Mouse (Mus musculus) lung, postnatal 25 days (tissue): ENCODE data around the gene Tti1.
"Not testable (repeated sequence)": the region's sequence is repeated elsewhere in the genome, so short reads cannot be mapped to it uniquely, and the experiment has no call there.

ENCODE experiments used
- DNase-seq: peaks from one replicate; pipeline ENCODE4 v3.0.0; 2022; ENCODE audit warnings: low spot score

Tti1 gene

DNA sequence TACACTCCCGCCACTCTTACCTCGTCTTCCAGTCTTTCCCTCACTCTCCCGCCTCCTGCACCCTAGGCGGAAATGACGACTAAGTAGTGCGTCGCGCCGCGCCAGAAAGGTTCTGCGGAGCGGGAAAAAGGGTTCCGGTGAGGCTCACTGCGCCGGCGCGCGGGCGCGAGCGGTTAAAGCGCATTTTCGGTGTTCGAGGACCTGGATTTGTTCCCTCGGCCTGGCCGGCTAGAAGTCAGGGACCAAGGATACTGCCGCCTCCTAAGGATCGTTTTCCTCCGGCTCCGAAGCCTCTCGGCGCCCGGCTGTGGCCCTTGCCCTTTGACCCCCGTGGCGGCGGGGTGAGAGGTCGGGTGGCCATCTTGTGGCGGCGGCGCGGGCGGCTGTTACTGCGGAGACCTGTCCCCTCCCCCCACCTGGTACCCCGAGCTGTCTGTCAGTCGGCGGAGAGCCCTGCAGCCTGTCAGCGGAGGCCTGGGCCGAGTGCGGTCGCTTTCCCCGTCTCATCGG lies at the start of gene Tti1, which contains the start of gene Rprd1b:
Gene Tti1, minus strand, starts transcription at position 80 of the 510 bp plus-strand sequence.
Gene Rprd1b, plus strand, starts transcription at position 144 of the 510 bp plus-strand sequence.
- peak; percentile 95 for DNase-seq

- no peak for DNase-seq
Measured at GRCm38 (mm10) chr2:158077981-158078380, 49.7 kb upstream of the Tti1 start.

DNA sequence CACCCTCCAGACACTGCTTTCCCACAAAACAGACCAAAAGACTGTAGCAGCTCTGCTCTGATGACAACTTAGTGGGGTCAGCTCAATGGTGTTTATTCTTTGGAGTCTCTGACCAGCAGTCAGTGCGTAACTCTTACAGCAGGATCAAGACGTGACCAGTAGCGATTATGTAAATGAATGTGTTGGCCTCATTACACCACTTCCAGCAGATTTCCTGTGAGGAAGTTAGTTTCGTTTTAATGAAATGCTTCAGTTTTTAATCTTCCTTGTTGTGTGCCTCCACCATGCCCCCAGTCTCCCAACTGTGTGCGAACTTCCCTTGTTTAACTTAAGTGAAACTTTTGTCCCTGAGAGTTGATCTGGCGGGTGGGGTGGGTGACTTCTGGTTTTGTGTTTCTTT lies 48.5 kb upstream of the Tti1 start:
- DNase-seq: no peak

GRCm38 (mm10) chr2:158074835-158075234 lies 46.6 kb upstream of the Tti1 start:
- DNase-seq: no peak

DNA sequence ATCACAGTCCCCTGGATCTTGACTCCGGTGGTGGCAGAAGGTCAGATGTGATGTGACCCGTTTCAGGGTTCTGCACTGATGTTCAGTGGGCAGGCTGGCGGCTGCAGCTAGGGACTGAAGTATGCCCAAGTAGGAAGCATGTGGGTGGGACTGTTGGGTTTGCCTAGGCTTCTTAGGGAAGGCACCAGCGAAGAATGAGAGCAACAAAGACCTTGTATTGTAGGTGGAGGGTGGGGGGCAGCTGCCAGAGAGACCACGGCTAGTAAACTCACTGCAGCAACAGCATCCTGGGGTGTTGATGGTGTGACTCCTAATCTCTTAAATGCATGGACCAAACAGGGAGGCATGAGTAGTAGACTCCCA lies 43.4 kb upstream of the Tti1 start:
- DNase-seq: no peak

- no peak for DNase-seq
Measured at GRCm38 (mm10) chr2:158070885-158071632, 42.8 kb upstream of the Tti1 start.

GRCm38 (mm10) chr2:158068444-158068971 lies 40.3 kb upstream of the Tti1 start:
- DNase-seq: no peak

DNA sequence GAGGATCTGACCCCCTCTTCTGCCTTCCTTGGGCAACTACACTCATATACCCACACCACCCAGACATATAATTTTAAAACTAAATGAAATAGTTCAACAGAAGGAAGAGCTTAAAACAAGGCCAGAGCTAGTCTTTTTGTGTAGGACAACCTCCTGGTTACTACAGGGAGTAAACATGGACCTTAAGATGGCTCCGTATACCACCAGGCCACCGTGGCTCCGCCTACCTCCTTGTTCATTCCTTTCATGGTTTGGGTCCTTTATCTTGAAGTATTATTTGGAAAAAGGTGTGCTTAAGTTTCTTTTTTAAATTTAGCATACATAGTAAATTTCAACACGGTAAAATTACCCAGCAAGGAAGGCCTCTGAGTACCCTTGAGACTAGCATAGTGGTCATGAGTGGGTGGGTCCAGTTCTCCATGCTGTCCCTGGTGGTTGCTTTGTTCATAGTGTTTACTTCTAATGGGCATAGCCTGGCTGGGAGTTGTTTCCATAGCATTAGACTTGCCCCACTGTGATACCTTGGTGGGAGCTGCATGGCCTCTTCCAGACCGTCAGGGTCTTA lies 39.1 kb upstream of the Tti1 start:
- DNase-seq: peak; percentile 57

GRCm38 (mm10) chr2:158066456-158066855 lies 38.2 kb upstream of the Tti1 start:
- DNase-seq: no peak

GRCm38 (mm10) chr2:158065064-158065463 lies 36.8 kb upstream of the Tti1 start:
- DNase-seq: no peak

DNA sequence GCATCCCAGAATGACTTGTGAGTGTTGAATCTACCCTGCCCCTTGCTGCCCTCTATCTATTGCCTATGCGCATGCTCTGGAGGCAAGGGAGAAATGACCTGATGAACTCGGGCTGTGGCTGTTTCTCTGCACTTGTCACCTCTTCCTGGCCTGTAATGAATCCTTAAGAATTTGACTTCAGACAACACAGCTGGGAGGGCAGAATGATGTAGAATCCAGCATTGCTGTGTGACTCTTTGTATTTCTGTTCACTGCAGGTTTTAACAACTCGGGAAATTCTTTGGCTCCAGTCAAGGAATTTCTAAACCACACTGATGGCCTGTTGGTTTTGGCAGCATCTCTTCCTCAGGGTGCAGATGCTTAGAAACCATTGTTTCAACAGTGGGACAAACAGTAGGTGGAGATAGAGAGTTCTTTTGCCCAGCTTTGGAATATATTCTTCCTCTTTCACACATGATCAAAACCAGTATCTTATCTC lies 36.4 kb upstream of the Tti1 start:
- peak; percentile 52 for DNase-seq

- no peak for DNase-seq
Measured at GRCm38 (mm10) chr2:158063036-158063435, 34.8 kb upstream of the Tti1 start.

GRCm38 (mm10) chr2:158059666-158060105 lies 31.5 kb upstream of the Tti1 start:
- no peak for DNase-seq

GRCm38 (mm10) chr2:158058534-158058933 lies 30.3 kb upstream of the Tti1 start:
- no peak for DNase-seq

GRCm38 (mm10) chr2:158057030-158057429 lies 28.8 kb upstream of the Tti1 start:
- no peak for DNase-seq

DNA sequence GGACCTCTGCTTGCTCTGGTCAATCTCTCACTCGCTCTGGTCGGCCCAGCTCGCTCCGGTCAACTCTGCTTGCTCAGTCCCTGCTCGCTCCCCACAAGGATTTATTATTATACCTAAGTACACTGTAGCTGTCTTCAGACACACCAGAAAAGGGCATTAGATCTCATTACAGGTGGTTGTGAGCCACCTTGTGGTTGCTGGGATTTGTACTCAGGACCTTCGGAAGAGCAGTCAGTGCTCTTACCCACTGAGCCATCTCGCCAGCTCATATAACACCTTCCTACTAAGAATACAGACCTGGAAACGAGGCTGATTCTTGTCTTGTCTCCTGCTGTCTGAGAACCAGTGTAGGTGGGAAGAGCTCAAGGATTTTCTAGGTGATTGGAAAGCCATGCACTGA lies 27.1 kb upstream of the Tti1 start:
- DNase-seq: not testable (repeated sequence)

GRCm38 (mm10) chr2:158054596-158054995 lies 26.4 kb upstream of the Tti1 start:
- DNase-seq: no peak

DNA sequence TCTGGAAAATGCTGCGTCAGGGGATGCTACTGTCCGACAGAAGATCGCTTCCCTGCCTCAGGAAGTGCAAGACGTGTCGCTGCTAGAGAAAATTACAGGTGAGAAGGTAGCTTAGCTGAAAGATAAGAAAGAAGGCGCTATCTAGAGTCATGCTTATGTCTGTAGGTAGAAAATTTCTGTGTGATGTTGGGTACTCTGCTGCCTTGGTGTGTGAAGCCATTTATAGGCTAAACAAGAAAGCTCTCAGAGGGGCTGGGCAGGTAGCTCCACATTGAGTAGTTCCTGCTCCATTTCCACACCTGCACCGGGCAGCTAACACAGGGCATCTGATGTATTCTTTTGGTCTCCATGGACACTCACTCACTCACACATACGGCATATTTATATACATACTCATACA lies 21.9 kb upstream of the Tti1 start:
- no peak for DNase-seq

DNA sequence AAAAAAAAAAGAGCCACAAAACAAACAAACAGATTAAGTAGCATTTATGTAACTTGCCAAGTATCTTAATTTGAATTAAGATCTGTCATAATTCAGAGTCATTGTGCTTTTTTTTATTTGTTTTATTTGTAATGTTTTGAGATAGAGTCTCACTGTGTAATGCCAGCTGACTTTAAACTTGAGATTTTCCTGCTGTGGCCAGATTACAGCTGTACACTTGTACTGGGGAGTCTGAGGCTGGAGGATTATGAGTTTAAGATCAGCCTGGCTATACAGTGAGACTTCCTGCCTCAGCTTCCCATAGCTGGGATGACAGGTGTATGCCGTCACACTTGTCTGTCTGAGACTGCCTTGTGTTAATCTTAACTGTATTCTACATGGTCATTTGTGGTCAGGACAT lies 20.5 kb upstream of the Tti1 start:
- DNase-seq: no peak

DNA sequence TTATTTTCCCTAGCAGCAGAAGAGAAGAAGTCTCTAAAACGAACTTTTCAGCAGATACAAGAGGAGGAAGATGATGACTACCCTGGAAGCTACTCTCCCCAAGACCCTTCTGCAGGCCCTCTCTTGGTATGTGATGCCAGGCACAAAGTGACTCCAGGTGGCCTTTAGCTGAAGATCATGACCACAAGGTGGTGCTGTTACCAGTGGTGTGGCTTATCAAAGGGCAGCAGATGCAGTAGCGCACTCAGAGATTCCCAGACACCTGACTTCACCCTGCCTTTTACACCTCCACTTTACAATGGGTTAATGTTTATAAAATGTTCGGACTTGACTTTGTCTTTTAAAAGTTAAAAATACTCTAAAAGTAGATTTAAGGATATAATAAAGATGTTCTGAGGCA lies 19.7 kb upstream of the Tti1 start:
- peak; percentile 70 for DNase-seq

GRCm38 (mm10) chr2:158046186-158046585 lies 18.0 kb upstream of the Tti1 start:
- no peak for DNase-seq

GRCm38 (mm10) chr2:158043504-158043903 lies 15.3 kb upstream of the Tti1 start:
- no peak for DNase-seq

GRCm38 (mm10) chr2:158040396-158040795 lies 12.2 kb upstream of the Tti1 start:
- DNase-seq: no peak
